Mouse (Mus musculus) kidney, embryonic 16.5 days (tissue): ENCODE measurements around the gene Sipa1l2. TPM values are rescaled to one million over a fixed set of nuclear protein-coding genes. Genes with fewer than 3 reads are reported as not detected.

Experiments
- ATAC-seq: fragments of 200-750 bp; cut with Nextera tagmentation; 2 replicates; pipeline ENCODE4 v1.8.0; 2017; ENCODE audit warnings: moderate TSS enrichment; ENCODE audit not compliant: low FRiP score, low TSS enrichment
- H3K27ac ChIP-seq: fragments of 300-500 bp; sonication (generic); 2 replicates; pipeline ENCODE4 v1.5.1; 2014; ENCODE audit warnings: low read length
- H3K27me3 ChIP-seq: fragments of 300-500 bp; sonication (generic); 2 replicates; pipeline ENCODE4 v1.6.1; 2014; ENCODE audit warnings: low read length, control low read depth, mixed read lengths; ENCODE audit not compliant: insufficient read depth
- H3K36me3 ChIP-seq: fragments of 300-500 bp; sonication (generic); 2 replicates; pipeline ENCODE4 v1.6.1; 2014; ENCODE audit warnings: low read length, control low read depth, mixed read lengths; ENCODE audit not compliant: insufficient read depth
- H3K4me1 ChIP-seq: fragments of 300-500 bp; sonication (generic); 2 replicates; pipeline ENCODE4 v1.6.1; 2014; ENCODE audit warnings: low read length, control low read depth, mixed read lengths; ENCODE audit not compliant: insufficient read depth
- H3K4me2 ChIP-seq: fragments of 300-500 bp; sonication (generic); replicated peaks from 2 replicates; pipeline ENCODE4 v1.6.1; 2014; ENCODE audit warnings: low read depth, low read length
- H3K4me3 ChIP-seq: fragments of 300-500 bp; sonication (generic); 2 replicates; pipeline ENCODE4 v1.5.1; 2014; ENCODE audit warnings: mild to moderate bottlenecking, low read length
- H3K9ac ChIP-seq: fragments of 300-500 bp; sonication (generic); replicated peaks from 2 replicates; pipeline ENCODE4 v1.6.1; 2014; ENCODE audit warnings: low read length
- H3K9me3 ChIP-seq: fragments of 300-500 bp; sonication (generic); 2 replicates; pipeline ENCODE4 v1.6.1; 2016; ENCODE audit warnings: low read length, control low read depth
- whole genome bisulfite sequencing: fragments of 180-500 bp; shearing (Covaris S2); extraction: QIAGEN DNeasy Blood & Tissue Kit; methylation state at CpG from one replicate; pipeline ENCODE4 v1.1.7; 2014; 5-methylcytosine and 5-hydroxymethylcytosine counted together
- polyA plus RNA-seq: library from polyadenylated mRNA; unstranded; fragments of >200 nt; fragmentation: Nextera tagmentation; extraction: Ambion mirVana; gene quantifications from 2 replicates; pipeline ENCODE4 v1.2.1, GENCODE M21; 2015

Sipa1l2 gene
- polyA plus RNA-seq, 1 experiment from 2014 or later, result 18.1 TPM

DNA sequence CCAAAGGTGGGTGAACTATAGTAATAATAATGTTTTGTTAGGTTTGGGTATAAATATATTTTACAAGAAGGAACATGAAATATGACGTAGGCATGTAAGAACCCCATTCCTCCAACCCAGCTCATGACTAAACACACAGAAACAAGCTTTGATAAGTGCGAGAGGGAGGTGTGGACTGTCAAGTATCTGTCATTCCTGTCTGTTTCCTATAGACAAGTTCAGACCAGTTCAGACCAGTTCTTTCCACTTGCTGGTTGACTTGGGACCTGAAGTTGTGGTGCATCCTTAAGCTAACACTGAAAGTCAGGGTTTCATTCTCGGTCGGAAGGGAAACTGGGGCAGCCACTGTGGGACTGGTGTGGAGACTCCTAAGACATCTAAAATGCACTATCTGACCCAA, 197.0 kb downstream of the Sipa1l2 start:
- no peaks in the 10 kb centered on the region for H3K9me3 ChIP-seq
- peaks cover 20% of the 10 kb centered on the region for H3K4me1 ChIP-seq
- ATAC-seq, result no peak
- WGBS, result 93% methylated on average over 4 of the region's 4 CpGs
- H3K27me3 ChIP-seq, result peaks cover 3% of the 10 kb centered on the region; the same call in 1 of the 2 replicates
- H3K4me3 ChIP-seq, result no peak overlapping the region
- H3K4me2 ChIP-seq, result no peak overlapping the region
- no peak overlapping the region for H3K9ac ChIP-seq
- H3K36me3 ChIP-seq, result no peaks in the 10 kb centered on the region
- H3K27ac ChIP-seq, result no peak overlapping the region

GRCm38 (mm10) chr8:125369491-125370236, 199.9 kb downstream of the Sipa1l2 start:
- no peak overlapping the region for H3K4me2 ChIP-seq
- 57% methylated on average over 8 of the region's 8 CpGs for WGBS
- no peaks in the 10 kb centered on the region for H3K36me3 ChIP-seq
- peak overlapping the region; percentile 58 for H3K27ac ChIP-seq
- ATAC-seq, result peak; percentile 62; the same call in 1 of the 2 replicates
- H3K9ac ChIP-seq, result no peak overlapping the region
- H3K9me3 ChIP-seq, result no peaks in the 10 kb centered on the region
- no peak overlapping the region for H3K4me3 ChIP-seq
- peaks cover 3% of the 10 kb centered on the region; the same call in 1 of the 2 replicates for H3K27me3 ChIP-seq
- peaks cover 20% of the 10 kb centered on the region for H3K4me1 ChIP-seq

- no peak overlapping the region for H3K4me3 ChIP-seq
- no peak overlapping the region for H3K4me2 ChIP-seq
- peak overlapping the region; percentile 28; the same call in 1 of the 2 replicates for H3K27ac ChIP-seq
- peaks cover 20% of the 10 kb centered on the region for H3K4me1 ChIP-seq
- H3K27me3 ChIP-seq, result peaks cover 3% of the 10 kb centered on the region; the same call in 1 of the 2 replicates
- WGBS, result 24% methylated on average over 4 of the region's 4 CpGs
- peak; percentile 55 for ATAC-seq
- H3K9me3 ChIP-seq, result no peaks in the 10 kb centered on the region
- no peak overlapping the region for H3K9ac ChIP-seq
- H3K36me3 ChIP-seq, result no peaks in the 10 kb centered on the region
Measured at GRCm38 (mm10) chr8:125368341-125369035, 201.1 kb downstream of the Sipa1l2 start.

Other genes starting within 250 kb of the Sipa1l2 start
- gene Map10, start 100.0 kb upstream of the Sipa1l2 start, polyA plus RNA-seq, result 6.7 and 7.3 TPM in 2 replicates
- gene Ntpcr, start 160.2 kb upstream of the Sipa1l2 start, polyA plus RNA-seq, result 30.3 and 30.8 TPM in 2 replicates